ENCODE assay signal across 9 mouse cellular contexts in genomic region chr6:92869089-92869581, GRCm38 (mm10). TPM values are rescaled to one million over a fixed set of nuclear protein-coding genes. Genes with fewer than 3 reads are reported as not detected.
A peak's percentile ranks its signal among the peaks of the same experiment; 100 is the strongest.
DNase-seq lines count a peak whose midpoint lies in the region; ATAC-seq and TF ChIP-seq lines count a peak whose summit lies in the region.
"Had no signal": no experiment of that assay in that cellular context is flagged by ENCODE, and none has a peak within 500 bp of the region (broad histone marks: within the 10 kb centered on the region; RNA-seq: fewer than 3 reads in every experiment).

Gene Gm15737 (plus strand): TSS chr6:92869357.

- no peaks in the 10 kb centered on the region for H3K36me3 ChIP-seq in liver, adult 2 months (ENCODE audit: control insufficient read depth, insufficient read depth, low read length)
- peaks cover 3% of the 10 kb centered on the region; the same call in 1 of the 2 replicates for H3K36me3 ChIP-seq in embryonic facial prominence, embryonic 15.5 days
- no peaks in the 10 kb centered on the region for H3K36me3 ChIP-seq in intestine, embryonic 16.5 days (ENCODE audit: control insufficient read depth, insufficient read depth, low read length)
- peaks cover 37% of the 10 kb centered on the region; the same call in 1 of the 2 replicates for H3K36me3 ChIP-seq in lung, embryonic 14.5 days (ENCODE audit: insufficient read depth)

- no peaks in the 10 kb centered on the region for H3K27me3 ChIP-seq in liver, adult 2 months (ENCODE audit: control insufficient read depth, insufficient read depth, low read length)
- no peaks in the 10 kb centered on the region for H3K27me3 ChIP-seq in embryonic facial prominence, embryonic 15.5 days
- no peaks in the 10 kb centered on the region for H3K27me3 ChIP-seq in intestine, embryonic 16.5 days (replicated peaks; ENCODE audit: control insufficient read depth, insufficient read depth, low read length)
- no peaks in the 10 kb centered on the region for H3K27me3 ChIP-seq in lung, embryonic 14.5 days (ENCODE audit: insufficient read depth, low read length)

- H3K79me2 ChIP-seq in liver, adult 2 months (ENCODE audit: control insufficient read depth, insufficient read depth, low read length) = no peaks in the 10 kb centered on the region

- H3K9me3 ChIP-seq in embryonic facial prominence, embryonic 15.5 days (replicated peaks) = no peaks in the 10 kb centered on the region
- no peaks in the 10 kb centered on the region for H3K9me3 ChIP-seq in intestine, embryonic 16.5 days (ENCODE audit: control insufficient read depth, low read length)
- H3K9me3 ChIP-seq in lung, embryonic 14.5 days (ENCODE audit: low read depth, low read length) = no peaks in the 10 kb centered on the region

- TF ChIP-seq POLR2A in liver, adult 2 months (IDR thresholded peaks at IDR 0.05; ENCODE audit: extremely low read depth, insufficient read depth, low read length) = no peak

- 72% methylated on average over 4 of the region's 4 CpGs for WGBS in liver, adult 2 months
- WGBS in embryonic facial prominence, embryonic 15.5 days = 27% methylated on average over 4 of the region's 4 CpGs
- 35% methylated on average over 4 of the region's 4 CpGs for WGBS in intestine, embryonic 16.5 days
- 20% methylated on average over 4 of the region's 4 CpGs for WGBS in lung, embryonic 14.5 days

- 0 out of 2 replicates have a peak within 1 kb of the TSS, but pooled peaks have one; percentile 1 for H3K4me2 ChIP-seq in embryonic facial prominence, embryonic 15.5 days (replicated peaks)
- no peak within 1 kb of the TSS for H3K4me2 ChIP-seq in intestine, embryonic 16.5 days (ENCODE audit: low read depth, low read length)
- H3K4me2 ChIP-seq in lung, embryonic 14.5 days = peak within 1 kb of the TSS; percentile 31

- H3K4me1 ChIP-seq in liver, adult 2 months (ENCODE audit: control insufficient read depth, insufficient read depth, low read length) = no peaks in the 10 kb centered on the region
- H3K4me1 ChIP-seq in embryonic facial prominence, embryonic 15.5 days = peaks cover 13% of the 10 kb centered on the region
- H3K4me1 ChIP-seq in intestine, embryonic 16.5 days (ENCODE audit: control insufficient read depth, insufficient read depth, low read length) = peaks cover 12% of the 10 kb centered on the region
- H3K4me1 ChIP-seq in lung, embryonic 14.5 days (ENCODE audit: insufficient read depth) = peaks cover 17% of the 10 kb centered on the region

- no peak; the same call in 1 of the 2 replicates for ATAC-seq in embryonic facial prominence, embryonic 15.5 days (ENCODE audit: insufficient number of reproducible peaks, low FRiP score, low TSS enrichment, low read depth)
- peak; percentile 81 for ATAC-seq in intestine, embryonic 16.5 days
- peak; percentile 81 for ATAC-seq in lung, embryonic 14.5 days (ENCODE audit: insufficient read depth)

- H3K9ac ChIP-seq in liver, adult 2 months (ENCODE audit: low read depth, low read length) = no peak within 1 kb of the TSS
- no peak within 1 kb of the TSS for H3K9ac ChIP-seq in embryonic facial prominence, embryonic 15.5 days
- peak within 1 kb of the TSS; percentile 30; the same call in 1 of the 2 replicates for H3K9ac ChIP-seq in intestine, embryonic 16.5 days (ENCODE audit: low read depth, low read length)
- no peak within 1 kb of the TSS for H3K9ac ChIP-seq in lung, embryonic 14.5 days

- H3K27ac ChIP-seq in liver, adult 2 months (replicated peaks; ENCODE audit: insufficient read depth, low read depth, low read length) = peak within 1 kb of the TSS; percentile 33
- peak within 1 kb of the TSS; percentile 60 for H3K27ac ChIP-seq in embryonic facial prominence, embryonic 15.5 days (replicated peaks)
- peak within 1 kb of the TSS; percentile 92 for H3K27ac ChIP-seq in intestine, embryonic 16.5 days (ENCODE audit: low read length)
- H3K27ac ChIP-seq in lung, embryonic 14.5 days (ENCODE audit: low read depth) = peak within 1 kb of the TSS; percentile 81

- peak; percentile 15 for DNase-seq in liver, adult 2 months (ENCODE audit: extremely low read depth, low read depth, low spot score)
- no peak for DNase-seq in liver
- peak; percentile 84 for DNase-seq in lung, embryonic 14.5 days
- DNase-seq in neural tube, embryonic 10.5 days (ENCODE audit: extremely low spot score, low spot score) = no peak
- no peak for DNase-seq in thymus, postnatal 10 days (ENCODE audit: low spot score in 2 of 2)
- no peak for DNase-seq in spleen, postnatal 36 days (ENCODE audit: low spot score in 2 of 2)

- no peak within 1 kb of the TSS for H3K4me3 ChIP-seq in liver, adult 2 months (ENCODE audit: insufficient read depth, low read depth, low read length)
- H3K4me3 ChIP-seq in embryonic facial prominence, embryonic 15.5 days (replicated peaks) = no peak within 1 kb of the TSS
- H3K4me3 ChIP-seq in intestine, embryonic 16.5 days (ENCODE audit: low read length) = no peak within 1 kb of the TSS
- H3K4me3 ChIP-seq in lung, embryonic 14.5 days (ENCODE audit: low read depth, low read length) = no peak within 1 kb of the TSS

- TF ChIP-seq CTCF in liver, adult 2 months (IDR thresholded peaks at IDR 0.05; ENCODE audit: low read depth, low read length) = no peak
- no peak for TF ChIP-seq CTCF in lung, embryonic 14.5 days (IDR thresholded peaks at IDR 0.05; ENCODE audit: low read depth)

RNA-seq across cellular contexts. Expression of gene Gm15737, which starts in this region (rescaled TPM):
- total RNA-seq in liver, adult 2 months (2014; rRNA removed) = not detected in 2 replicates
- polyA plus RNA-seq in liver, adult 2 months (2012; rRNA removed) = not detected in 2 replicates
- polyA plus RNA-seq in embryonic facial prominence, embryonic 15.5 days (2015; fragmentation: Nextera tagmentation; extraction: Ambion mirVana) = 0.07 and 0.14 TPM in 2 replicates
- polyA plus RNA-seq in intestine, embryonic 16.5 days (2015; fragmentation: Nextera tagmentation; extraction: Ambion mirVana) = 0.06 TPM in 1 of 2 replicates, not detected in the other
- polyA plus RNA-seq in lung, embryonic 14.5 days (2014; fragmentation: Nextera tagmentation; extraction: Ambion mirVana) = 0.16 and 0.20 TPM in 2 replicates
- total RNA-seq: layer of hippocampus, adult 18-20 months had no signal

Comparison
In these comparisons a context has a peak if more than half of its experiments do, and no peak if none do; other contexts are left out.
1. Peak in DNase-seq and H3K27ac ChIP-seq in liver, adult 2 months; RNA of the gene not detected or under 1 TPM.
2. Peak in ATAC-seq, H3K27ac ChIP-seq and H3K9ac ChIP-seq in intestine, embryonic 16.5 days; RNA of the gene not detected or under 1 TPM.
3. Peak in DNase-seq, ATAC-seq, H3K27ac ChIP-seq and H3K4me2 ChIP-seq in lung, embryonic 14.5 days; RNA of the gene not detected or under 1 TPM.
4. H3K27ac ChIP-seq: peak in every context shown above with its lines; median percentile 92 in intestine, embryonic 16.5 days; 81 in lung, embryonic 14.5 days; 60 in embryonic facial prominence, embryonic 15.5 days; 33 in liver, adult 2 months.